Mouse (Mus musculus): ENCODE data around the gene Smad5. TPM values are rescaled to one million over a fixed set of nuclear protein-coding genes. Genes with fewer than 3 reads are reported as not detected.

Gene Smad5
- polyA plus RNA-seq, 1 experiment from 2014 or later = 44.3 TPM

Other genes starting within 250 kb of the Smad5 start
- not detected in 2 replicates for gene Il9, start 220.8 kb upstream of the Smad5 start, polyA plus RNA-seq (2016; fragmentation: Nextera tagmentation; extraction: Ambion mirVana)
- gene Fbxl21, start 180.5 kb upstream of the Smad5 start, polyA plus RNA-seq (2016; fragmentation: Nextera tagmentation; extraction: Ambion mirVana) = 1.3 TPM in 2 replicates
- not detected in 2 replicates for gene Lect2, start 154.5 kb upstream of the Smad5 start, polyA plus RNA-seq (2016; fragmentation: Nextera tagmentation; extraction: Ambion mirVana)
- 50.1 and 65.4 TPM in 2 replicates for gene Tgfbi, start 93.5 kb upstream of the Smad5 start, polyA plus RNA-seq (2016; fragmentation: Nextera tagmentation; extraction: Ambion mirVana)
- gene Gm45623, start 50.8 kb downstream of the Smad5 start, polyA plus RNA-seq (2016; fragmentation: Nextera tagmentation; extraction: Ambion mirVana) = 0.24 and 0.26 TPM in 2 replicates
- gene Trpc7, start 193.0 kb downstream of the Smad5 start, polyA plus RNA-seq (2016; fragmentation: Nextera tagmentation; extraction: Ambion mirVana) = not detected in 2 replicates